Mouse (Mus musculus) limb, embryonic 12.5 days (tissue): Measurements from ENCODE around the gene Ablim1. TPM values are rescaled to one million over a fixed set of nuclear protein-coding genes. Genes with fewer than 3 reads are reported as not detected.

ENCODE experiments used
- ATAC-seq: fragments of 200-750 bp; cut with Nextera tagmentation; 2 replicates; pipeline ENCODE4 v1.8.0; 2017; ENCODE audit warnings: low read depth, moderate TSS enrichment; ENCODE audit not compliant: insufficient number of reproducible peaks, insufficient read depth, low FRiP score, low TSS enrichment
- H3K27ac ChIP-seq: fragments of 300-500 bp; sonication (generic); 2 replicates; pipeline ENCODE4 v1.5.1; 2016; ENCODE audit warnings: mild to moderate bottlenecking, moderate library complexity
- H3K27me3 ChIP-seq: fragments of 300-500 bp; sonication (generic); 2 replicates; pipeline ENCODE4 v1.6.1; 2016; ENCODE audit warnings: mild to moderate bottlenecking, moderate library complexity
- H3K36me3 ChIP-seq: fragments of 300-500 bp; sonication (generic); 2 replicates; pipeline ENCODE4 v1.6.1; 2016; ENCODE audit warnings: mild to moderate bottlenecking, moderate library complexity
- H3K4me1 ChIP-seq: fragments of 300-500 bp; sonication (generic); replicated peaks from 2 replicates; pipeline ENCODE4 v1.6.1; 2016
- H3K4me2 ChIP-seq: fragments of 300-500 bp; sonication (generic); 2 replicates; pipeline ENCODE4 v1.6.1; 2016; ENCODE audit warnings: mild to moderate bottlenecking, moderate library complexity
- H3K4me3 ChIP-seq: fragments of 300-500 bp; sonication (generic); replicated peaks from 2 replicates; pipeline ENCODE4 v1.5.1; 2016; ENCODE audit warnings: mild to moderate bottlenecking
- H3K9ac ChIP-seq: fragments of 300-500 bp; sonication (generic); replicated peaks from 2 replicates; pipeline ENCODE4 v1.6.1; 2016; ENCODE audit warnings: mild to moderate bottlenecking, moderate library complexity
- H3K9me3 ChIP-seq: fragments of 300-500 bp; sonication (generic); 2 replicates; pipeline ENCODE4 v1.6.1; 2016; ENCODE audit warnings: mild to moderate bottlenecking, moderate library complexity
- WGBS: fragments of 180-500 bp; shearing (Covaris S2); methylation state at CpG from one replicate; pipeline ENCODE4 v1.1.7; 2016; 5-methylcytosine and 5-hydroxymethylcytosine counted together
- polyA plus RNA-seq: library from polyadenylated mRNA; unstranded; fragments of >200 nt; fragmentation: Nextera tagmentation; extraction: Ambion mirVana; gene quantifications from 2 replicates; pipeline ENCODE4 v1.2.1, GENCODE M21; 2016

The Ablim1 gene
- polyA plus RNA-seq, 1 experiment from 2014 or later, result 22.1 TPM

DNA sequence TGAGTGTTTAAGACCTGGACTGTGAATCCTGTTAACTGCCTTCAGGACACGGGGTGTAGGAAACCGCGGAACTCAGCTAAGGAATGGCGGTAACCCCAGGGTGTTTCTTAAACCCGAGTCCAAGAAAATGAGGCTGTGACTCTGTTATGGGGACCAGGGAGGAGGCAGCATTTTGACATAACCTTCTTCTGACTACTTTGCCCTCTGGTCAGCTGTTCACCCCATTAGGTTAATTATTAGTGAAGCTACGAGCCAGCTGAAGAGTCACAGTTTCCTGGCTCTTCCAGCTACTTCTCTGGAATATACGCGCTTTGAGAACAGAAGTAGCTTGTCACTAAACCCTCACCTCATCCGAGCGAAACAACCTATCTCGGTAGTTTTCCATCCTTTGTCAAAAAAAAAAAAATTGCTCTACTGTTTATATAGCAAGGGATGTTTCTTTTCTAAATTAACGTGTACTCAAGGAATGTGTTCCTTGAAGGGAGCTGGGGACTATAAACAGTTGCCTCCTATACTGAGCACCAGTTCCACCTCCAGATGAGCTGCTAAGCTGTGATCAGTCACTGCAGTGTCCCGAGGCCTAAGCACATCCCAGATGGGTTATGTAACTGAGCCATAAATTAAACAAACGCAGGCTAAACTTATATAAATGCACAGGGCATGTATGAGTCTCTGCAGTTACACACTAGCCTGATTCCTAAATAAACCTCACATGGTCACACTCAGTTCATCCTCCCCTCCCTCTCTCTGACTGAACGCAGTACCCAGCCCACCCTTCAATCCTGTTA lies 39.4 kb downstream of the Ablim1 start:
- H3K36me3 ChIP-seq, result no peaks in the 10 kb centered on the region
- H3K4me2 ChIP-seq, result peak overlapping the region; percentile 40
- no peak overlapping the region for H3K4me3 ChIP-seq
- H3K9ac ChIP-seq, result no peak overlapping the region
- H3K4me1 ChIP-seq, result peaks cover 52% of the 10 kb centered on the region
- WGBS, result 44% methylated on average over 15 of the region's 15 CpGs
- ATAC-seq, result no peak
- H3K9me3 ChIP-seq, result no peaks in the 10 kb centered on the region
- H3K27me3 ChIP-seq, result peaks cover 24% of the 10 kb centered on the region
- no peak overlapping the region for H3K27ac ChIP-seq

- no peak for ATAC-seq
- Histone ChIP-seq H3K9ac (no peak overlapping the region), H3K4me3 (0 out of 2 replicates have a peak overlapping the region, but pooled peaks have one; percentile 2), H3K27me3 (peaks cover 24% of the 10 kb centered on the region), H3K4me2 (peak overlapping the region; percentile 40), H3K27ac (no peak overlapping the region), H3K4me1 (peaks cover 52% of the 10 kb centered on the region), H3K9me3 (no peaks in the 10 kb centered on the region), H3K36me3 (no peaks in the 10 kb centered on the region)
- WGBS, result 29% methylated on average over 6 of the region's 6 CpGs
These were observed 40.0 kb downstream of the Ablim1 start for GRCm38 (mm10) chr19:57274717-57275116.

- Histone ChIP-seq H3K9me3 (no peaks in the 10 kb centered on the region), H3K4me1 (peaks cover 52% of the 10 kb centered on the region), H3K27me3 (peaks cover 21% of the 10 kb centered on the region), H3K9ac (no peak overlapping the region), H3K36me3 (no peaks in the 10 kb centered on the region), H3K4me3 (0 out of 2 replicates have a peak overlapping the region, but pooled peaks have one; percentile 2), H3K4me2 (peak overlapping the region; percentile 40), H3K27ac (no peak overlapping the region)
- ATAC-seq, result no peak
- WGBS, result 46% methylated on average over 12 of the region's 12 CpGs
These were observed 40.4 kb downstream of the Ablim1 start for GRCm38 (mm10) chr19:57274286-57274685.

- Histone ChIP-seq H3K4me2 (peak overlapping the region; percentile 26; the same call in 1 of the 2 replicates), H3K36me3 (no peaks in the 10 kb centered on the region), H3K4me3 (no peak overlapping the region), H3K27ac (peak overlapping the region; percentile 66; the same call in 1 of the 2 replicates), H3K9me3 (no peaks in the 10 kb centered on the region), H3K4me1 (peaks cover 49% of the 10 kb centered on the region), H3K9ac (no peak overlapping the region), H3K27me3 (peaks cover 20% of the 10 kb centered on the region)
- ATAC-seq, result peak; percentile 48; the same call in 1 of the 2 replicates
- WGBS, result 39% methylated on average over 13 of the region's 13 CpGs
These were observed 41.7 kb downstream of the Ablim1 start for GRCm38 (mm10) chr19:57272824-57273613.

DNA sequence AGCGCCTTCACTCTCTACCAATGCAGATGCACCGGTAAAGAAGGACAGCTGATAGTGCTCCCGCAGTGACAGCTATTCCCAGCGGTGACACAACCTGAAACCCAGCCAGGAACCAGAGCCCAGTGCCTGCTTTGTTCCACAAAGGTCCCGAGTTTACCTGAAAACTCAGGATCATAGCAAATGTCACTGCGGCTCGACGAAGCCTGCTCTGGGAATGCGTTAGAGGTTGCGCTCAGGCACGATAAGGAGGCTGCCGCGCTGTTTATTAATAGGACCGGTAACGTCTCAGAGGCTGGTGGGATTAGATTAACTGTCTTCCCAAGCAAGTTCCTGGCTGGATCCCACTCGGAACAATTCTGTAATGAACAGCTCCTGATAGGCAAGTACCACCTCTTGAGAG lies 43.0 kb downstream of the Ablim1 start:
- Histone ChIP-seq H3K4me3 (no peak overlapping the region), H3K9ac (no peak overlapping the region), H3K4me1 (peaks cover 39% of the 10 kb centered on the region), H3K36me3 (no peaks in the 10 kb centered on the region), H3K4me2 (no peak overlapping the region), H3K9me3 (no peaks in the 10 kb centered on the region), H3K27me3 (peaks cover 20% of the 10 kb centered on the region), H3K27ac (no peak overlapping the region; the same call in 1 of the 2 replicates)
- no peak for ATAC-seq
- WGBS, result 81% methylated on average over 16 of the region's 16 CpGs

GRCm38 (mm10) chr19:57270711-57271110 lies 44.0 kb downstream of the Ablim1 start:
- Histone ChIP-seq H3K27ac (no peak overlapping the region), H3K4me1 (peaks cover 36% of the 10 kb centered on the region), H3K9ac (no peak overlapping the region), H3K4me2 (no peak overlapping the region), H3K4me3 (no peak overlapping the region), H3K9me3 (no peaks in the 10 kb centered on the region), H3K36me3 (no peaks in the 10 kb centered on the region), H3K27me3 (peaks cover 20% of the 10 kb centered on the region)
- WGBS, result 85% methylated on average over 6 of the region's 6 CpGs
- ATAC-seq, result no peak

DNA sequence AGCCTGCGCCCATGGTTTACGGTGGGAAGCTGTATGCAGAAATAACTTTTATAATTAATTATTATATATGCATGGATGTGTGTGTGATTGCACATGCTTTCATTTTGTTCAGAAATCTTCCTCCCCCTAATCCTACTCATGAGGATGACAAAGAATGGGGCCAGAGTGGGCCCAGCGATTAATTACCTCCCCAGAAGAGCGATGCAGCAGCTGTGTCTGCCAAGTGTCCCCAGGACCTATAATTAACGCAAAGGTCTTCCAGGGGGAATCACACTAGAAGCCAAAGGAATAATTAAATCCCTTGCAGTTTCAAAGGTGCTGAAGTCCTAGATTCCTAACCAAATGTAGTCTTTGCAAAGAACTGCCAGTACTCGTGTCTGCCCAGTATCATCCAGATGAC lies 44.9 kb downstream of the Ablim1 start:
- H3K9me3 ChIP-seq, result no peaks in the 10 kb centered on the region
- WGBS, result 64% methylated on average over 6 of the region's 6 CpGs
- H3K27me3 ChIP-seq, result peaks cover 20% of the 10 kb centered on the region
- no peak overlapping the region for H3K4me2 ChIP-seq
- no peak overlapping the region for H3K4me3 ChIP-seq
- peaks cover 28% of the 10 kb centered on the region for H3K4me1 ChIP-seq
- H3K27ac ChIP-seq, result no peak overlapping the region
- no peaks in the 10 kb centered on the region for H3K36me3 ChIP-seq
- H3K9ac ChIP-seq, result no peak overlapping the region
- ATAC-seq, result no peak

- 70% methylated on average over 5 of the region's 5 CpGs for WGBS
- H3K4me2 ChIP-seq, result no peak overlapping the region
- no peaks in the 10 kb centered on the region for H3K36me3 ChIP-seq
- H3K4me1 ChIP-seq, result peaks cover 15% of the 10 kb centered on the region
- H3K9me3 ChIP-seq, result no peaks in the 10 kb centered on the region
- no peak overlapping the region for H3K27ac ChIP-seq
- ATAC-seq, result no peak
- H3K4me3 ChIP-seq, result no peak overlapping the region
- H3K27me3 ChIP-seq, result peaks cover 9% of the 10 kb centered on the region; the same call in 1 of the 2 replicates
- H3K9ac ChIP-seq, result no peak overlapping the region
These were observed 47.2 kb downstream of the Ablim1 start for GRCm38 (mm10) chr19:57267531-57267930.

- Histone ChIP-seq H3K4me2 (no peak overlapping the region), H3K27me3 (0 out of 2 replicates have a peak, but pooled peaks cover 3% of the 10 kb centered on the region), H3K27ac (no peak overlapping the region), H3K4me3 (no peak overlapping the region), H3K9ac (no peak overlapping the region), H3K4me1 (peaks cover 6% of the 10 kb centered on the region; the same call in 1 of the 2 replicates), H3K9me3 (no peaks in the 10 kb centered on the region), H3K36me3 (no peaks in the 10 kb centered on the region)
- 86% methylated on average over 10 of the region's 10 CpGs for WGBS
- ATAC-seq, result no peak
These were observed 48.2 kb downstream of the Ablim1 start for GRCm38 (mm10) chr19:57266374-57267085.

DNA sequence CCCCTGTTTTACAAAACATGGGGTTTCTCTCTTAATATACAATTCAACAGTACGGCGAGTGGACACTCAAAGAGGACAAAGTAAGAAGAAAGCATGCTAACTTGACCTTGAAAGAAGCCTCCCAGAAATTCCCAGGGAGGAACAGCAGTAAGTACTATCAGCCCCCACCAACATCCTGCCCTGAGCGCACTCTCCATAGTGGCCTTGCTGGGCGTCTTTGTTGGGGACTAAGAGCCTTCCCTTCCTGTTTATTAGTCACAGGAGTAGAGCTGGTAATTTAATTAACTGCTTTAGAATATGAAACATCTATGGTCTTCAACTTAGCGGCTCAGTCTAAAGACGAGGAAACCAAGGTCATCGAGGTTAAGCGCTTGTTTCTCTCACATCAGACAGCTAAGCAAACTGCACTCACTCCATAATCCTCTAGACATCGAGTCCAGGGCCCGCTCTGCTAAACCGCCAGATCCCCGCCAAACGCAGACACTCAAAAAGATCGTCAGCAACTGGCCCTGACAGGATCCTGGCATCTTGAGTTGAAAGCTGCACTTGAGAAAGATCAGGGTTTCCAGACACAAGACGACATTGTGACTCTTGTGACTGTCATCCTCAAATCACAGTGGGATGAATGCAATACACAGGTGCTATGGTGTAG lies 50.3 kb downstream of the Ablim1 start:
- Histone ChIP-seq H3K9ac (no peak overlapping the region), H3K4me2 (no peak overlapping the region), H3K4me3 (no peak overlapping the region), H3K36me3 (no peaks in the 10 kb centered on the region), H3K9me3 (no peaks in the 10 kb centered on the region), H3K4me1 (peaks cover 6% of the 10 kb centered on the region; the same call in 1 of the 2 replicates), H3K27ac (no peak overlapping the region), H3K27me3 (0 out of 2 replicates have a peak, but pooled peaks cover 2% of the 10 kb centered on the region)
- WGBS, result 48% methylated on average over 15 of the region's 15 CpGs
- ATAC-seq, result no peak
